Mouse (Mus musculus): ENCODE results near the gene Eln.

DNA sequence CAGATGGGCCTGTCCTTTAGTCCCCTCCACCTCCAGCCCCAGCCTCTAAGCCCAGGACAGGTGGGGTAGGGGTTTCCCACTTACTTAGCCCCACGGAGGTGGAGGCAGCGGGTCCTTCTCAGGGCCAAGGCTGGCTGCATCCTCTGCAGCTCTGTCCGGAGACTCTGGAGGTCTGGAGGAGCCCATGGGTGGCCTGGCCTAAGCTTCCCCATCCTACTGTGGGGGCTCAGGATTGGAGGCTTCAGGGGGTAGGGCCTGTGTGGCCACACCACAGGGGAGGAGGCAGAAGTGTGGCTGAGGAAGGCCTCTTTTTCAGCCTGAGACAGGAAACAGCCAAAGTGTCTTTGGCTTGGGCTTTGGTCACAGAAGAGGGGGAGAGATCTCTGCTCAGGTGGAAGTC is 69.1 kb downstream of the Eln start:
- TF ChIP-seq CTCF (IDR thresholded peaks at IDR 0.05; ENCODE audit: low read depth) (no peak), EP300 (IDR thresholded peaks at IDR 0.05; ENCODE audit: low read depth) (no peak)

Measured in liver, postnatal 0 days (tissue).